Mouse (Mus musculus) lung, embryonic 14.5 days (tissue): ENCODE data around the gene Haao. TPM values are rescaled to one million over a fixed set of nuclear protein-coding genes. Genes with fewer than 3 reads are reported as not detected.

Experiments used
- ATAC-seq: fragments of 200-750 bp; cut with Nextera tagmentation; 2 replicates; pipeline ENCODE4 v1.8.0; 2017; ENCODE audit warnings: mild to moderate bottlenecking, moderate TSS enrichment, moderate library complexity; ENCODE audit not compliant: insufficient read depth
- DNase-seq: peaks from one replicate; pipeline ENCODE4 v3.0.0-alpha.2; 2015
- H3K27ac ChIP-seq: fragments of 300-500 bp; sonication (generic); 2 replicates; pipeline ENCODE4 v1.5.1; 2014; ENCODE audit warnings: low read depth, mild to moderate bottlenecking, moderate library complexity
- H3K27me3 ChIP-seq: fragments of 300-500 bp; sonication (generic); 2 replicates; pipeline ENCODE4 v1.6.1; 2014; ENCODE audit warnings: low read length, control low read depth; ENCODE audit not compliant: insufficient read depth
- H3K36me3 ChIP-seq: fragments of 300-500 bp; sonication (generic); 2 replicates; pipeline ENCODE4 v1.6.1; 2014; ENCODE audit warnings: control low read depth; ENCODE audit not compliant: insufficient read depth
- H3K4me1 ChIP-seq: fragments of 300-500 bp; sonication (generic); 2 replicates; pipeline ENCODE4 v1.6.1; 2014; ENCODE audit warnings: antibody characterized with exemption, control low read depth; ENCODE audit not compliant: insufficient read depth
- H3K4me2 ChIP-seq: fragments of 300-500 bp; sonication (generic); 2 replicates; pipeline ENCODE4 v1.6.1; 2014; ENCODE audit warnings: mild to moderate bottlenecking
- H3K4me3 ChIP-seq: fragments of 300-500 bp; sonication (generic); 2 replicates; pipeline ENCODE4 v1.5.1; 2014; ENCODE audit warnings: low read depth, low read length
- H3K9ac ChIP-seq: fragments of 300-500 bp; sonication (generic); 2 replicates; pipeline ENCODE4 v1.6.1; 2014
- H3K9me3 ChIP-seq: fragments of 300-500 bp; sonication (generic); 2 replicates; pipeline ENCODE4 v1.6.1; 2016; ENCODE audit warnings: low read depth, low read length, control low read depth
- CTCF ChIP-seq: IDR thresholded peaks from 2 replicates; pipeline ENCODE4 v1.5.1; 2016; ENCODE audit warnings: antibody characterized with exemption, low read depth
- WGBS: fragments of 180-500 bp; shearing (Covaris S2); extraction: QIAGEN DNeasy Blood & Tissue Kit; methylation state at CpG from one replicate; pipeline ENCODE4 v1.1.7; 2014; 5-methylcytosine and 5-hydroxymethylcytosine counted together
- polyA plus RNA-seq: library from polyadenylated mRNA; unstranded; fragments of >200 nt; fragmentation: Nextera tagmentation; extraction: Ambion mirVana; gene quantifications from 2 replicates; pipeline ENCODE4 v1.2.1, GENCODE M21; 2014

The Haao gene
- polyA plus RNA-seq, 1 experiment from 2014 or later = 0.21 TPM

GRCm38 (mm10) chr17:83795121-83795520, 52.6 kb downstream of the Haao start:
- no peaks in the 10 kb centered on the region for H3K27me3 ChIP-seq
- 92% methylated on average over 17 of the region's 17 CpGs for WGBS
- peaks cover 16% of the 10 kb centered on the region for H3K36me3 ChIP-seq
- DNase-seq = no peak
- no peak overlapping the region for H3K9ac ChIP-seq
- H3K4me2 ChIP-seq = no peak overlapping the region
- H3K4me1 ChIP-seq = no peaks in the 10 kb centered on the region
- ATAC-seq = no peak
- no peaks in the 10 kb centered on the region for H3K9me3 ChIP-seq
- no peak for TF ChIP-seq CTCF
- no peak overlapping the region for H3K4me3 ChIP-seq
- no peak overlapping the region for H3K27ac ChIP-seq

GRCm38 (mm10) chr17:83792388-83792787, 55.4 kb downstream of the Haao start:
- Histone ChIP-seq H3K4me1 (no peaks in the 10 kb centered on the region), H3K36me3 (peaks cover 16% of the 10 kb centered on the region), H3K27ac (no peak overlapping the region), H3K4me2 (no peak overlapping the region), H3K9me3 (no peaks in the 10 kb centered on the region), H3K27me3 (no peaks in the 10 kb centered on the region), H3K4me3 (no peak overlapping the region), H3K9ac (no peak overlapping the region)
- DNase-seq (no peak), ATAC-seq (no peak)
- WGBS = 81% methylated on average over 23 of the region's 23 CpGs
- no peak for TF ChIP-seq CTCF

- 83% methylated on average over 5 of the region's 5 CpGs for WGBS
- H3K27me3 ChIP-seq = no peaks in the 10 kb centered on the region
- TF ChIP-seq CTCF = no peak
- no peaks in the 10 kb centered on the region for H3K9me3 ChIP-seq
- H3K4me1 ChIP-seq = no peaks in the 10 kb centered on the region
- H3K4me3 ChIP-seq = no peak overlapping the region
- H3K36me3 ChIP-seq = peaks cover 15% of the 10 kb centered on the region
- H3K27ac ChIP-seq = no peak overlapping the region
- no peak for DNase-seq
- no peak overlapping the region for H3K9ac ChIP-seq
- no peak for ATAC-seq
- H3K4me2 ChIP-seq = no peak overlapping the region
These were observed 57.6 kb downstream of the Haao start for GRCm38 (mm10) chr17:83790158-83790557.

GRCm38 (mm10) chr17:83786418-83786817, 61.3 kb downstream of the Haao start:
- 93% methylated on average over 6 of the region's 6 CpGs for WGBS
- Histone ChIP-seq H3K36me3 (peaks cover 14% of the 10 kb centered on the region; the same call in 1 of the 2 replicates), H3K9me3 (no peaks in the 10 kb centered on the region), H3K27me3 (no peaks in the 10 kb centered on the region), H3K9ac (no peak overlapping the region), H3K4me3 (no peak overlapping the region), H3K4me2 (no peak overlapping the region), H3K4me1 (no peaks in the 10 kb centered on the region), H3K27ac (no peak overlapping the region)
- ATAC-seq = no peak
- DNase-seq = no peak
- TF ChIP-seq CTCF = no peak

GRCm38 (mm10) chr17:83782740-83783139, 65.0 kb downstream of the Haao start:
- Histone ChIP-seq H3K9me3 (no peaks in the 10 kb centered on the region), H3K4me1 (no peaks in the 10 kb centered on the region), H3K9ac (no peak overlapping the region), H3K27me3 (no peaks in the 10 kb centered on the region), H3K27ac (peak overlapping the region; percentile 46), H3K36me3 (peaks cover 20% of the 10 kb centered on the region; the same call in 1 of the 2 replicates), H3K4me2 (no peak overlapping the region), H3K4me3 (no peak overlapping the region)
- 49% methylated on average over 5 of the region's 5 CpGs for WGBS
- ATAC-seq (0 out of 2 replicates have a peak, but pooled peaks have one; percentile 21), DNase-seq (peak; percentile 56)
- no peak for TF ChIP-seq CTCF

Other genes with a start within 250 kb of the Haao start
- not detected in 2 replicates for gene Kcng3, start 216.1 kb downstream of the Haao start, polyA plus RNA-seq
- 39.9 and 41.0 TPM in 2 replicates for gene Mta3, start 141.8 kb downstream of the Haao start, polyA plus RNA-seq